ENCODE assay signal across 11 mouse cellular contexts in genomic region chr7:82863341-82863740, GRCm38 (mm10). TPM values are rescaled to one million over a fixed set of nuclear protein-coding genes. Genes with fewer than 3 reads are reported as not detected.
DNase-seq lines count a peak whose midpoint lies in the region; ATAC-seq lines count a peak whose summit lies in the region.
"Had no signal": no experiment of that assay in that cellular context is flagged by ENCODE, and none has a peak within 500 bp of the region (broad histone marks: within the 10 kb centered on the region; RNA-seq: fewer than 3 reads in every experiment).

No protein-coding gene starts in this region.

- H3K36me3 ChIP-seq in neural tube, embryonic 12.5 days, result no peaks in the 10 kb centered on the region
- H3K36me3 ChIP-seq in forebrain, embryonic 16.5 days (ENCODE audit: control insufficient read depth, insufficient read depth), result no peaks in the 10 kb centered on the region
- no peaks in the 10 kb centered on the region for H3K36me3 ChIP-seq in limb, embryonic 12.5 days
- H3K36me3 ChIP-seq: G1E had no signal

- H3K4me2 ChIP-seq in neural tube, embryonic 12.5 days (replicated peaks), result no peak overlapping the region
- H3K4me2 ChIP-seq in forebrain, embryonic 16.5 days (ENCODE audit: low read length), result no peak overlapping the region
- no peak overlapping the region for H3K4me2 ChIP-seq in limb, embryonic 12.5 days

- 34% methylated on average over 6 of the region's 6 CpGs for WGBS in neural tube, embryonic 12.5 days
- WGBS in forebrain, embryonic 16.5 days, result 30% methylated on average over 6 of the region's 6 CpGs
- 47% methylated on average over 6 of the region's 6 CpGs for WGBS in limb, embryonic 12.5 days

- ATAC-seq in neural tube, embryonic 12.5 days (ENCODE audit: low FRiP score, low read depth), result no peak
- ATAC-seq in forebrain, embryonic 16.5 days, result no peak
- no peak for ATAC-seq in limb, embryonic 12.5 days (ENCODE audit: insufficient number of reproducible peaks, insufficient read depth, low FRiP score, low TSS enrichment, low read depth)

- H3K27me3 ChIP-seq in neural tube, embryonic 12.5 days (replicated peaks), result no peaks in the 10 kb centered on the region
- no peaks in the 10 kb centered on the region for H3K27me3 ChIP-seq in forebrain, embryonic 16.5 days (replicated peaks; ENCODE audit: control insufficient read depth, insufficient read depth, low read length)
- H3K27me3 ChIP-seq in limb, embryonic 12.5 days, result no peaks in the 10 kb centered on the region

- no peak for DNase-seq in neural tube, embryonic 10.5 days (ENCODE audit: extremely low spot score, low spot score)
- no peak for DNase-seq in kidney, postnatal 10 days
- DNase-seq in right cerebral cortex, adult 18-20 months, result no peak
- DNase-seq in heart, adult 9 months (ENCODE audit: low spot score in 2 of 2), result no peak
- DNase-seq in cerebellum, postnatal 10 days, result no peak
- DNase-seq: cerebellum, adult 11 months; thymus, postnatal 25 days had no signal

- H3K27ac ChIP-seq in neural tube, embryonic 12.5 days, result peak overlapping the region; percentile 39; the same call in 1 of the 2 replicates
- peak overlapping the region; percentile 59 for H3K27ac ChIP-seq in forebrain, embryonic 16.5 days (ENCODE audit: low read length)
- peak overlapping the region; percentile 66; the same call in 1 of the 2 replicates for H3K27ac ChIP-seq in limb, embryonic 12.5 days

- H3K4me3 ChIP-seq in neural tube, embryonic 12.5 days, result no peak overlapping the region
- no peak overlapping the region for H3K4me3 ChIP-seq in forebrain, embryonic 16.5 days (replicated peaks; ENCODE audit: low read length)
- no peak overlapping the region for H3K4me3 ChIP-seq in limb, embryonic 12.5 days (replicated peaks)

- H3K9ac ChIP-seq in neural tube, embryonic 12.5 days, result no peak overlapping the region
- H3K9ac ChIP-seq in forebrain, embryonic 16.5 days (replicated peaks; ENCODE audit: low read depth, low read length), result no peak overlapping the region
- no peak overlapping the region for H3K9ac ChIP-seq in limb, embryonic 12.5 days (replicated peaks)

- no peaks in the 10 kb centered on the region for H3K9me3 ChIP-seq in neural tube, embryonic 12.5 days
- H3K9me3 ChIP-seq in forebrain, embryonic 16.5 days (ENCODE audit: control insufficient read depth, low read length), result no peaks in the 10 kb centered on the region
- no peaks in the 10 kb centered on the region for H3K9me3 ChIP-seq in limb, embryonic 12.5 days

- peaks cover 13% of the 10 kb centered on the region for H3K4me1 ChIP-seq in neural tube, embryonic 12.5 days
- H3K4me1 ChIP-seq in forebrain, embryonic 16.5 days (replicated peaks; ENCODE audit: control insufficient read depth, insufficient read depth, low read length), result peaks cover 17% of the 10 kb centered on the region
- peaks cover 18% of the 10 kb centered on the region for H3K4me1 ChIP-seq in limb, embryonic 12.5 days (replicated peaks)

RNA-seq across cellular contexts. Expression of gene Mex3b, which starts 3.8 kb away (rescaled TPM):
- 42.9 and 44.0 TPM in 2 replicates for polyA plus RNA-seq in neural tube, embryonic 12.5 days (2016; fragmentation: Nextera tagmentation; extraction: Ambion mirVana)
- polyA plus RNA-seq in forebrain, embryonic 16.5 days (2015; fragmentation: Nextera tagmentation; extraction: Ambion mirVana), result 41.7 and 52.7 TPM in 2 replicates
- 48.1 and 48.4 TPM in 2 replicates for polyA plus RNA-seq in limb, embryonic 12.5 days (2016; fragmentation: Nextera tagmentation; extraction: Ambion mirVana)
